Mouse (Mus musculus): ENCODE measurements around the gene Lfng.

The Lfng gene

DNA sequence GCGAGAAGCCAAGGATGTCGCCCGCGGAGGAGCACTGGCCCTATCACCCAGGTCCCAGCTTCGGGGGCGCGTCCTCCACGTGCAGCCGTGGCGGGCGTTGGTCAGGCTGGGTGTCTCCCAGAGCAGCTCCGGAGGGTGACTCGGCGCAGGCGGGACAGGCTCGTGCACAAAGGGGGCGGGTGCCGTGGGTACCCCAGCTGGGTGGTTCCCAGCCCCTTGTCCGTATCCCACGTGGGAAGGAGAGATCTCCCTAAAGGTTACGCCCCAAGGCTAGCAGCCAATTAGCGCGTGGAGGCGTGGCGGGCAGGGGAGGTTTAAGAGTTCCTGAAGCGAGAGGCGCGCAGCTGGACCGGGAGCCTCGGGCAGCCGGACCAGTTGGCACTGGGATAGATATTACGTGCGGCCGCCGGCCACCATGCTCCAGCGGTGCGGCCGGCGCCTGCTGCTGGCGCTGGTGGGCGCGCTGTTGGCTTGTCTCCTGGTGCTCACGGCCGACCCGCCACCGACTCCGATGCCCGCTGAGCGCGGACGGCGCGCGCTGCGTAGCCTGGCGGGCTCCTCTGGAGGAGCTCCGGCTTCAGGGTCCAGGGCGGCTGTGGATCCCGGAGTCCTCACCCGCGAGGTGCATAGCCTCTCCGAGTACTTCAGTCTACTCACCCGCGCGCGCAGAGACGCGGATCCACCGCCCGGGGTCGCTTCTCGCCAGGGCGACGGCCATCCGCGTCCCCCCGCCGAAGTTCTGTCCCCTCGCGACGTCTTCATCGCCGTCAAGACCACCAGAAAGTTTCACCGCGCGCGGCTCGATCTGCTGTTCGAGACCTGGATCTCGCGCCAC, at the start of gene Lfng:
TSS of gene Lfng (plus strand) at position 320 of the 835 bp plus-strand sequence.
- peak; percentile 95 for DNase-seq

DNA sequence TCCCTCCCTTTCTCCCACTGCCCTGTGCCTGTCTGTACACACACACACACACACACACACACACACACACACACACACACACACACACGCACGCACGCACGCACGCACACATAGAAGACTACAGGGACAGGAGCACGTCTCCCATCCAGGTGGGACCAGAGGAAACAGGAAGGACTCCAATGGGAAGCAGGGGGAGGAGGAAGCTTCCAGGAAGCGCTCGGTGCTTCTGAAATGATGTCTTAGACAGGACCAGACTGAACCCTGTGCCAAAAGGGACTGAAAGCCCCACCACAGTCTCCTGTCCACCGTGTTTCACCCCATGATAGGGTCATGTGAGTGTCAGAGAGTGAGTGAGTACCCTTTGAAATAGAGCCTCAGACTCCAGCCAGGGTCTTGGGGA, 44.5 kb upstream of the Lfng start:
- DNase-seq, result no peak

DNA sequence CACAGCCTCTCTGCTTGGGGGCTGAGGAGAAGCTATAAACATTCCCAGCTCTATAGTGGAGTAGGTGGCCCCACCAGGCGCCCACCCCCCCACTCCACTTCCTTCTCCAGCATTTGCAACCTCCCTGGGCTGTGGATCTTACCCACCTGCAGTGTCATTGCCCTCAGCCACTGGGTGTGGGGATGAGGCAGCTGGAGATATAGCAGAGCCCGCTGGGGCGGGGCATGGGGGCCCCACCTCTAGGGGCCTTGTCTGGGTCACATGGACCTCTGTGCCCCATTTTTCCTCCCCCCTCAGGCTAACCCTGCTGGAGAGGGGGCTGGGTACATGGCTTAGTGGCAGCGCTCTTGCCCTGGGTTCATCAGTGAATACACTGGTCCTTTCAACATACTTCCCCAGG, 42.2 kb upstream of the Lfng start, which contains the start of gene Grifin:
TSS of gene Grifin (minus strand) at position 176 of the 400 bp plus-strand sequence.
- DNase-seq, result no peak

DNA sequence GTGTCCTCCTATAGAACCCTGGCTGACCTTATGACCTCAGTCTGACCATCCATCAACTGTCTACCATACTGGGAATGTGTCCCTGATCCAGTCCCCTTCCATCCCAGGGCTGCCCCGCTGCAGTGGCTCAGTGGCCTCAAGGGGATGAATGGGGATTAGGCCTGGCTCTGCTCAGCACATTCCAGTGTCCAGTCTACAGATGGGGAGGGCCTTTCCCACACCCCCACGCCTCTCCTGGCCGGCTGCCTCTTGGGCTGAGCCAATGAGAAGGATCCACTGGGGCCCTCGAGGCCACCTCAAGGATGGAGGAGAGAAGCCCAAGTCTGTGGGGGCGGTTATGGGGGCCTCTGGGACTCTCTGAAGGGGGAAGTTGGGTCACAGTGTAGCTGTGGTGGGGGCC, 41.7 kb upstream of the Lfng start:
- no peak for DNase-seq

DNA sequence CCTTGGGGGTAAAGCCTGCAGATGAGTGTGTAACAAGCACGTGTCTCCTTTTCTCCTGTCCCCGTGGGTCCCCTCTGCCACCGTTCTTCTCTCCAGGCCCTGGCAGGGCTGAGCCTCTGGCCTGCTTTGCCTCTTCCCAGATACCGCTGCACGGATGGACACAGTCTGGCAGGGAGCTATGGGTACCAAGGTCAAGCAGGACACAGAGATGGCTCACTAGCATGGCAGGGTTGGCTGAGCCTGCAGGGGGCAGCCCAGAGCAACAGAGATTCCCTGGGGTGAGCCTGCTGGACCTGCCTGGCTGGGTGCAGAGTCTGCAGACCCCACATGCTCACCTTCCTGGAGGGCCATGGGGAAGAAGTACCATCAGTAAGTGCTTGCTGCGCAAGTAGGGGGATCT, 41.3 kb upstream of the Lfng start:
- DNase-seq, result peak; percentile 67

DNA sequence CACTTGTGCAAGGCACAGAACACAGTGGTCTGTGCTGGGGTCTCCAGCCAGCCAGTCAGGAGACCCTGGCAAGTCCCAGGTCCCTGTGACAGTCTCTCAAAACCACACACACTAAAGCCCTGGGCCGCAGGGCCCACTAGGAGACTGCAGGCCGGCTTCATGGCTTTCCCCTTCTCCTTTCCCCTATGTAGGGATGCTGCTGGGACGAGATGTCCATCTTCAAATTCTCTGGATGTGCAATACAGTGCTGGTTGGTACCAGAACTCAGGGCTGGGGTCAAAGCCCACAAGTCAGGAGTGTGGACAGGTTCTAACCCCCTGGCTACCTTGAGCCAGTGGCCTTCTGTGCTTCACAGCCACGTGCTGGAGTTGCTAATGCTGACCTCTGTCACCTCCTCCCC, 40.8 kb upstream of the Lfng start:
- DNase-seq, result no peak

DNA sequence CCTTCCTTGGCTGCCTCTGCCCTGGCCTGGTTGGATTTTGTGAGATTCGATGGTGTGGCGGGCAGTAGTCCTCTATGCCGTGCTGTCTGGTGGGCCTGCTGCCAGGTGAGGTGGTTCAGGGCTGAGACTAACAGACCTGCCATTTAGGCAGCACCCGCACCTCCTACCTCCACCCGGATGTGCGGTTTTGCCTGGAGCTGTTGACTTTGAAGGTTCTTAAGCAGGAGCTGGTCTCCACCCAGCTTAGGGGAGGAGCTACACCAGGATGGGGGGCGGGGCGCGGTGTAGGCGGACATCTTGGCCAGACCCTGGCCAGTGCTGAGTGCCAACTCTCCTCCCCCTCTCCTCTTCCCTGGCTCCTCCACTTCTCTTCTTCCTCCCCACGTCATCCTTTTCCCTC, 39.8 kb upstream of the Lfng start:
- peak; percentile 80 for DNase-seq

DNA sequence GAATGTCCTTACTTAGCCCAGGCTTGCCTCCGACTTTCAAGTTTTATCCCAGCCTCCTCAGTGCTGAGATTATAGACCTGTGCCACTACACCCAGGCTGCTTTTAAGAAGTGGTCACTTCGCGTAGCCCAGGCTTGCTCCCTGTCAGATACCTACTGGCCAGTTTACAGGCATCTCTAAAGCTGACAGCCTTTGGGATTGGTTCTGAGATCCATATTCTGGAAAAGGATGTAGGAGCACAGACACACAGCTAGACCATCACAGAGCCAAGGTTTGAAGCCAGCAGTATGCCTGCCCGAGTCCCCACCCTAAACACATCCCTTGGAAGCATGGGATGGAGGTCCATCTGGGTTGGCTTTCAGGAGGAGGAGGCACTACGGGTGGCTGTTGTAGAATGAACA, 39.4 kb upstream of the Lfng start:
- no peak for DNase-seq

DNA sequence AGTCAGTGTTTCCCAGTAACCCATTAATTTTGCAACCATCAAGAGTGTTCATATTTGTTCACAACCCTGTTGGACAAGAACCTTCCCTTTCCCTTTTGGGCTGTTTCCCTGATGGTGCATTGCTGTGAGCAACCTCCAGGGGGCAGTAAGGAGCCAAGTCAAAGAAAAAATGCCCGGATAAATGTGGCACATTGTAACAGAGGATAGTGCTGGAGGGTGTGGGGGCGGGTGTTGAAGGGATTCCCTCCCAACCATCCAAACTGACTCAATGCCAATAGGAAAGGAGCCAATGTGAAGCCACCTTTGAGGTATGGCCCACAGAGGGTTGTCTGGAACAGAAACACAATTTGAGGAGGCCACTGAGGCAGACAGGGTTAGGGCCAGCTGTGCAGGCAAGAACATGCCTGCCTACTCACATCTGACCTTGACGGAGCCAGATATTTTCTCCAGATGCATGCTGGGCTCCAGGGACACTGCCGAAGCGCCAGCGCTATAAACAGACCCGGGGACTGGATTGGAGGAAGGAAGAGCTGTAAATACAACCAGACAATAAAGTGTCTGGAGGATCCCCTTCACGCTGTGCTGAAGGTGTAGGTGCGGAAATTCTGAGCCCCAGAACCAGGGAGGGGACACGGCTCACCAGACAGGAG, 38.7 kb upstream of the Lfng start:
- peak; percentile 79 for DNase-seq

DNA sequence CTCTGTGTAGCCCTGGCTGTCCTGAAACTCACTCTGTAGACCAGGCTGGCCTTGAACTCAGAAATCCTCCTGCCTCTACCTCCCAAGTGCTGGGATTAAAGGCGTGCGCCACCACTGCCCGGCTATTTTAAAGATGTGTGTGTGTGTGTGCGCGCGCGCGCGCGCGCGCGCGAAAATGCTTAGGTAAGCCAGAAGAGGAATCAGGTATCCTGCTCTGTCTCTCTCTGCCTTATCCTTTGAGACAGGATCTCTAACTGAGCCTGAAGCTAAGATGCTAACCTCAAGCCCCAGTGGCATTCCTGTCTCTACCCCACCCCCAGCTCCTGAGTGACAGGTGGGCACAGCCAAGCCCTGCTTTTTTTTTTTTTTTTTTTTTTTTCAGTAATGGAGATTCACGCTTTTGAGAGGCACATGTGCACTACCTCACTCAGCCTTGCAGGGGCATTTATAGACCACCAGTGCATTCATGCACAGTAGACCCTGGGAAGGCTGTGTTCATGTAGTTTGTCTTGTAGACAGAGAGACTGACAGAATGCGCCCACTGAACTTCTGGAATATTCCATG, 38.0 kb upstream of the Lfng start:
- DNase-seq, result no peak

DNA sequence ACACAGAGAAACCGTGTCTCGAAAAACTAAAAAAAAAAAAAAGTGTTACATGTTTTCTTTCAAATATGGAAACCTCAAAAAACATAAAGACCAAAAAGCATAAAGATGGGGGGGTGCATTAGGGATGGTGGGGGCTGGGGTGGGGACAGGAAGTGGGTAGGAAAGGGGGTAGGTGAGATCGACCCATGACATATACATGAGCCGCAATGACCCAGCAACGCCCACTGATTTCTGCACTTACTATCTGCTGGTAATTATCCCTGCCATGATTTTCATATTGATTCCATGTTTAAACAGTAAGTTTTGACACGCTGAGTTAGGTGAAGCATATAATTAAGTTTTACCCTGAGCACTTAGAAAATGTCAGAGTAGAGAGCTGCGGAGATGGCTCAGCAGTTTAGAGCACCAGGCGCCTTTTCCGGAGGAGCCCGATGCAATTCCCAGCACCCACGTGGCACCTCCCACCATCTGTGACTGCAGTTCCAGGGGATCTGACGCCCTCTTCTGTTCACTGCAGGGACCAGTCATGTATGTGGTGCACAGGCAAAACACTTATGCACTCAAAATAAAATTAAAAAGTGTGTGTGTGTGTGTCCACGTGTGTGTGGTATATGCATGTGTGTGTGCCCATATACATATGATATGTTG, 36.8 kb upstream of the Lfng start:
- DNase-seq, result no peak

DNA sequence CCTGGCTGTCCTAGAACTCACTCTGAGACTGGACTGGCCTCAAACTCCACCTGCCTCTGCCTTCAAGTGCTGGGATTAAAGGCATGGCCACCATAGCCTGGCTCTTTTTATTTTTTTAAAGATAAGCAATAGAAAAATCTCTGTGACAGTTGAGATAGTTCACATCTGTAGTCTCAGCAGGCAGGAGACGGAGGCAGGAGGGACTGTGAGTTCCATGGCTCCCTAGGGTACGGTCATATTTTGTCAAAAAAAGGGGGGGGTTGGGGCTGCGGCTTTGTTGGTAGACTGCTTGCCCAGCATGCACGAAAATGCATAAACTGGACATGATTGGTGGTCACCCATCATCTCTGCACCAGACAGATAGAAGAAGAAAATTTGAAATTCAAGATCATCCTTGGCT, 35.9 kb upstream of the Lfng start:
- no peak for DNase-seq

DNA sequence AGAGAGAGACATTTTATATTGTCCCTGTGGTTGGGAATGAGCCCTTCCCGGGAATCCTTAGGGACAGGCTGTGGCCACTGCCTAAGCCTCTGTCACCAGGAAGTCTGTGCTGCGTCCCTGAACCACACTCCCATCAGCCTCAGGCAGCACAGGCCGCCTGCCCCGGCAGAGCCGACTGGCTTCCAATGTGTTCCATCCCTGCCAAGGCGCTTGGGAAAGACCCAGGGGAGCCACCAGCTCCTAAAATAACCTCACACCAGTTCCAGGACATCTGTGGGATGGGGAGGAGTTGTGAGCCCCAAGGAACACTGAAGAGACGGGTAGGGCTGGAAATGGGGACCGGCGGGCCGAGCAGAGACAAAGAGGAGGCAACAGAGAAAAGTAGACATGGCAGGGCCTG, 35.4 kb upstream of the Lfng start:
- DNase-seq, result peak; percentile 66

DNA sequence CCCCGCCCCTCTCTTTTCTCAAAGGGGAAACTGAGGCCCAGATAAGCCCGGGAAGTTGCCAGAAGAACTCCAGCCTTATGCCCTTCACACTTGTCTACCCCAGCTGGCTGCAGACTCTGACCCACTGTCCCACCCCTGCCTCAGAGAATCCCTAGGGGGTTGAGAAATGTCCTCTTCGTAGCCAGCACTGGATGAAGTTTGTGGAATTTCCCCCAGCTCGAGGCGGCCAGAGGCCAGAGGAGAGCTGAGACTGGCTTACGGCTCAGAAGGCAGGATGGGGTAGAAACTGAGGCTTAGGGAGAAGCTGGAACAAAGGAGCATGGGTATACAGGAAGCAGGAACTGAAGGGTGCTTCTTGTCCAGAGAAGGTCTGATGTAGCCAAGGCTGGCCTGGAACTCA, 34.5 kb upstream of the Lfng start:
- peak; percentile 39 for DNase-seq

DNA sequence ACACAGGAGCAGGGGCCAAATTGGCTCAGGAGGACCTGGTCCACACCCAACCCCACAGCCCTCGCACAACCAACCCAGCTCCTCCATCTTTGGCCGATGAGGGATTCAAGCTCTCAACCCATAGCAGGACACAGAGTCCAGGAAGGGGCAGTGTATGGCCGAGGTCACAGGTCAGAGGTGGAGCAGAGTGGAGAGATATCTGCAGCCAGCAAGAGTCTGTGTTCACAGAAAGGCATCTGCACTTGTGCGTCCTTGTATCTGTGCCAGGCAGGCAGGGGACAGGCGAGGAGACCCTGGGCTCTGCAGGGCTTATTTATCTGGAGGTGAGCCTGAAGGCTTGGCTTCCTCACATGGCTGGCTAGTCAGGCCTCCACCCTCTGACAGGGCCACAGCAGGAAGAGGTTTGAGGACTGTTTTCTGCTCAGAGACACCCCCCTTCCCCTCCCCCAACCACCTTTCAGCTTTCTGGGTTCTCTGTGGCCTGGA, 31.7 kb upstream of the Lfng start:
- peak; percentile 16 for DNase-seq

DNA sequence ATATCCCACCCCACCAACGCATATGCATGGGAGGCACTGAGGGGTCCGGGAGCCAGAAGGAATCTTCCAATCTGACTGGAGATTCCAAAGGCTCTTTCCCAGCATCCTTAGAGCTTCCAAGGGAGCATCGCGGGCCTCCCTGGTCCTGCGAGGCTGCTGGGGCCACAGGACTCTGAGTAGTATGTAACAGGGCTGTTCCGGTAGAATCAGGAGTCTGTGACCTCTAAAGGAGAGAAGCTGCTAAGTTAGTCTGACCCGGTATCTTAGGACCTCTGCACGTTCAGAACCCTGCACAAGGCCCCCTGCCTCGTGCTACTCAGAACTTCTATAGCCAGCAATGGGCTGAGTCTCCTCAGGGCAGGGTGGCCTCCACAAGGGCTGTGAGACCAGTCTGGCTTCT, 27.9 kb upstream of the Lfng start:
- DNase-seq, result no peak

DNA sequence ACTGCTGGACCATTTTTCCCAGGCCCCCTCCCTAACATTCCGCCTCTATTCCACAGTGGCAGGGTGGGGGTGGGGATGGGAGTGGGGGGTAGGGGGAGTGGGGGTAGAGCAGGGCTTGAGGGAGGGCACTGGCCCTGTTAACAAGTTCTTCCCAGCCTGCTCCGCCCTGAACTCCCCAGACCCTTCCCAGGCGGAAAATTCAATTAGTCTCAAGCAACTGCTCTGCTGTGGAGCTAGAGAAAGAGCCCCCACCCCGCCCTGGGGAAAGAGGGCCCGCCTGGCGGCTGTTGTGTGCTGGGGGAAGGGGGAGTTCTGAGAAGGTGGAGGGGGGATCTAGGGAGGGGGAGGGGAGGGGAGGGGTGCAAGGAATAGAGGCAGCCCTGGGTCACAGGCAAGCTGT, 27.3 kb upstream of the Lfng start:
- no peak for DNase-seq

DNA sequence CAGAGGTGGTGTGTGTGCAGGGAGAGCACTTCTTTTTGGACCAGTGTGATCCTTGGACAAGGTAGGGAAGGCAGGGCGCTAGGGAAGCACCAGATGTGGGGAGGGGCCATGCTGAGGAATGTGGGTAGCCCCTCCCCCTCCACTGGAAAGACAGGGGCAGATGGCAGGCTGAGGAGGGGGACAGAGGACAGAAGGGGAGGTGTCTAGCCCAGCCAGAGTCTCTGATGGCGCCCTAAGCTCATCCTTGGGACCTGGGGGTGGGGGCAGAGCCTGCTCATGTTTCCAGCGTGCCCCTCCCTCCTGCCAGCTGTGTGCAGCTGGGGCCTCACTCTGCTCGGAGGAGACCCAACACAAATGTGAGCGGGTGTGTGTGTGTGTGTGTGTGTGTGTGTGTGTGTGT, 25.6 kb upstream of the Lfng start:
- DNase-seq, result no peak

DNA sequence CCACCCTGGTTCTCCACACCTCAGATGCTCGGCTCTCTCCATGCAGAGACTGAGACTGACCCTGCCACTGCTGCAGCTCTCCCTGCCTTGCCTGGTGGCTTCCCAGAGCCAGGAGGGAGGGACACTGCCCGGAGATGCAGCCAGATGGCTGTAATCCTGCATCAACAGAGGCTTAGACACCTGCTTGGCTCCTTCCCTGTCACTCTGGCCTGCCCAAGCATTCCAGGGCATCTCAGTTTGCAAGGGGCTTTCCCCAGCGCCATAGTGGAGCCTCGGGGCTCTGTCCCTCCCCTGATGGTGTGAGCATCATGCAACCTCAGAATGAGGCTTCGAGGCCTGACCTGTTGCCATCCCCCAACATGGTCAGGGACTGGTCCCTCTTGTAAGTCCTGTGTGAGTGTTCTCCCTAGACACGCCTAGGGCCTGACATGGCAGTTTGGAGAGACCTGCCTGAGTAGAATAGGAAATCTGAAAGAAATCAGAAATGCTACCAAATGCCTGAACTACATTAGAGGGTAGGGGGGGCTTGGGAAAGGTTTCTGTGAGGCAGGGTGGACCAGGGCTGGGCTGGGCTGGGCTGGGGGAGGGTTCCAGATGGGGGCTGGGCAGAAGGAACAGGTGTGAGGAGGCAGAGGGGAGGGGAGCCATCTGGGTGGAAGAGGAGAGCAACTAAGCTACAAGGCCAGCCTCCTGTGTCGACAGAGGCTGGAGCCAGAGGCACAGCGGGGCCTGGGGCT, 24.0 kb upstream of the Lfng start:
- DNase-seq, result no peak

DNA sequence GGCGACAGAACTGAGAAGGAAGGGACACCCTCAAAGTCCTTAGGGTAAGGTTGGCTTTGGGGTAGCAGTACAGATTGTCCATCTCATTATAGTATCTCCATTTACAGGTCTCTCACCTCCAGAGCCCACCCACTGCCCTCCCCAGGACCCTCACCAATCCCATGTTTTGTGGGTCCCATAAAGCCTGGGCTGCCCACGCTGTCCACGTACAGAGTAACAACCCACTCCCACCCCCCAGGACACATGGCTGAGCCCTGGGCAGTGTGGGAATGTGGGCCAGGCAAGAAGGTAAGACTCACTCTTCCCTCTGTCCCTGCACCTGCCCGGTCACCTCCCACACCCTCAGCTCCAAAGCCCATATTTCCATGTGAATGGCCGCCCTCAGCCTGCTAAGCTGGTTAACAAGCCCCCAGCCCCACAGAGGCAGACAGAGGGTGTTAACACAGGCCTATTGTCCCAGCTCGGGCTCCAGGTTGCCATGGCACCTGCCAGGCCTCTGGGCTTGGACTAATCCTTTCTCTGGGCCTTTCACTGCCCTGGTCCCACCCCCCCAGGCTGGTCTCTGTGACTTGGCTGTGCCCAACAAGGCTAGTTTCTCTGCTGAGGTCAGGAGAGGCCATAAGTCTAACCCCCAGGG, 23.3 kb upstream of the Lfng start:
- no peak for DNase-seq

DNA sequence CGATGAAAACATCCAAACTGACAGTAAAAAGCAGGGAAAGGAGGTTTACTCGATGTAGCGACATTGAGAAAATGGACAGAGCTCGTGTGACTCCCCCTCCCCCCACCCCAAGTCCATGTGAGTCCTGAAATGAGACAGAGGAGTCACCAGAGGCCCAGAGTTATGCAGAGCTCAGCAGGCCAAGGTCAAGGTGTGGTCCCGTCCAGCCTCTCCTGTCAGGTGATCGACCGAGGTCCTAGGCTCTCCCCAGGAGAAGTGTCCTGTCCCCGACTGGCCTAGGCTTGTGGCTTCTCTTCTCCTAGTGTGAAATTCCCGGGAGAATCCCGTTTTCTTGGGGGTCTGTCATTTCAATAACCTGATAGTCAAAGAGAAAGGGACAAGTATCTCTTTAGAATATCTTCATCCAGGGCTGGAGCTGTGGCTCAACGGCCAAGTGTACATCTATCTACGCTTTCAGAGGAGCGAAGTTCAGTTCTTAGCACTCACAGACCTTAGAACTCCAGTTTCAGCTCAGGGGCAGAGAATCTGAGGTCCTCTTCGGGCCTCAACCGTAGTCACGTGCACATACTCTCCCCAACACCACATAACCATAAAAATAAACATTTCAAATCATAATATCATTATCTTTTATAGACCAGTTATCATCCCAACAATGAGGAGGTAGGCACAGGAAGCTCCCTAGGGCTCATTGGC, 17.9 kb upstream of the Lfng start:
- no peak for DNase-seq

DNA sequence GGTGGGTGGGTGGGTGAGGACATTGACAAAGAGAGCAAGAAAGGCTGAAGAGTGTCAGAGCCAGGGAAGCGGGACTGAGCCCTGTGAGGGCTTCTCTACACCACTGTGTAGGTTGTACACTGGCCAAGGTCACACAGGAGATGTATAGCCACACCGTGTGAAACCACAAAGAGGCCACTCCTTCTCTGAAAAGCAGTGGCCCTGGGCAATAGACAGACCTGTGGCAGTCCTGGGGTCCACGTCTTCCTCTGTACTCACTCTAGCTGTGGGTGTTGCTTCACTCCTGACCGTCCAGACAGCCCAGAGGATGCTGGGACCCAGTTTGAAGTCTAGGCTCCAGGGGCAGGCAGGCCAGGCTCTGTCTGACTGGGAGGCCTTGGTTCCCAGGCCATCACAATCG, 12.3 kb upstream of the Lfng start:
- no peak for DNase-seq
